Mouse (Mus musculus): ENCODE measurements around the gene Ncor2. TPM values are rescaled to one million over a fixed set of nuclear protein-coding genes. Genes with fewer than 3 reads are reported as not detected.
A peak's percentile ranks its signal among the peaks of the same experiment; 100 is the strongest.

Gene Ncor2
- total RNA-seq, 2 experiments from 2014 or later = 11.8 to 47.9 TPM

GRCm38 (mm10) chr5:125072425-125072824 is 106.6 kb downstream of the Ncor2 start:
- peak; percentile 52 for ATAC-seq (replicated peaks; ENCODE audit: poor library complexity, severe bottlenecking)

- ATAC-seq (replicated peaks; ENCODE audit: poor library complexity, severe bottlenecking) = peak; percentile 61
Measured at GRCm38 (mm10) chr5:125071919-125072318, 107.1 kb downstream of the Ncor2 start.

GRCm38 (mm10) chr5:125070399-125070798 is 108.6 kb downstream of the Ncor2 start:
- ATAC-seq (replicated peaks; ENCODE audit: poor library complexity, severe bottlenecking) = no peak

- ATAC-seq (replicated peaks; ENCODE audit: poor library complexity, severe bottlenecking) = no peak
Measured at GRCm38 (mm10) chr5:125069916-125070315, 109.1 kb downstream of the Ncor2 start.

- no peak for ATAC-seq (replicated peaks; ENCODE audit: poor library complexity, severe bottlenecking)
Measured at GRCm38 (mm10) chr5:125069426-125069825, 109.6 kb downstream of the Ncor2 start.

- ATAC-seq (replicated peaks; ENCODE audit: poor library complexity, severe bottlenecking) = no peak
Measured at GRCm38 (mm10) chr5:125068371-125068951, 110.6 kb downstream of the Ncor2 start.

GRCm38 (mm10) chr5:125067673-125068072 is 111.3 kb downstream of the Ncor2 start:
- no peak for ATAC-seq (replicated peaks; ENCODE audit: poor library complexity, severe bottlenecking)

GRCm38 (mm10) chr5:125066479-125067471 is 112.2 kb downstream of the Ncor2 start:
- peak; percentile 52; the same call in 1 of the 2 replicates for ATAC-seq (replicated peaks; ENCODE audit: poor library complexity, severe bottlenecking)

GRCm38 (mm10) chr5:125063015-125063414 is 116.0 kb downstream of the Ncor2 start:
- ATAC-seq (replicated peaks; ENCODE audit: poor library complexity, severe bottlenecking) = no peak

- peak; percentile 33 for ATAC-seq (replicated peaks; ENCODE audit: poor library complexity, severe bottlenecking)
Measured at GRCm38 (mm10) chr5:125058267-125058668, 120.8 kb downstream of the Ncor2 start.

- peak; percentile 10; the same call in 1 of the 2 replicates for ATAC-seq (replicated peaks; ENCODE audit: poor library complexity, severe bottlenecking)
Measured at GRCm38 (mm10) chr5:125057555-125058266, 121.3 kb downstream of the Ncor2 start.

- ATAC-seq (replicated peaks; ENCODE audit: poor library complexity, severe bottlenecking) = no peak
Measured at GRCm38 (mm10) chr5:125056696-125057554, 122.1 kb downstream of the Ncor2 start.

- no peak for ATAC-seq (replicated peaks; ENCODE audit: poor library complexity, severe bottlenecking)
Measured at GRCm38 (mm10) chr5:125056331-125056695, 122.7 kb downstream of the Ncor2 start.

GRCm38 (mm10) chr5:125055901-125056300 is 123.1 kb downstream of the Ncor2 start:
- ATAC-seq (replicated peaks; ENCODE audit: poor library complexity, severe bottlenecking) = no peak

- no peak for ATAC-seq (replicated peaks; ENCODE audit: poor library complexity, severe bottlenecking)
Measured at GRCm38 (mm10) chr5:125053661-125054060, 125.4 kb downstream of the Ncor2 start.

- ATAC-seq (replicated peaks; ENCODE audit: poor library complexity, severe bottlenecking) = peak; percentile 33
Measured at GRCm38 (mm10) chr5:125052603-125053488, 126.2 kb downstream of the Ncor2 start.

- peak; percentile 52 for ATAC-seq (replicated peaks; ENCODE audit: poor library complexity, severe bottlenecking)
Measured at GRCm38 (mm10) chr5:125052237-125052602, 126.8 kb downstream of the Ncor2 start.

GRCm38 (mm10) chr5:125049481-125049880 is 129.5 kb downstream of the Ncor2 start:
- ATAC-seq (replicated peaks; ENCODE audit: poor library complexity, severe bottlenecking) = no peak

GRCm38 (mm10) chr5:125046436-125046835 is 132.6 kb downstream of the Ncor2 start:
- ATAC-seq (replicated peaks; ENCODE audit: poor library complexity, severe bottlenecking) = no peak
